Mouse (Mus musculus) cerebellum, adult 2 months (tissue): Measurements from ENCODE around the gene Lrrc1.

Source experiments
- CTCF ChIP-seq: fragments of 200-500 bp; IDR thresholded peaks from 2 replicates; pipeline ENCODE4 v1.5.1; 2011; ENCODE audit warnings: low read depth, mild to moderate bottlenecking, control low read depth, low read length, moderate library complexity, borderline replicate concordance; ENCODE audit not compliant: insufficient read depth
- POLR2A ChIP-seq: fragments of 200-500 bp; IDR thresholded peaks from 2 replicates; pipeline ENCODE4 v1.6.1; 2011; ENCODE audit warnings: low read length, control low read depth, borderline replicate concordance; ENCODE audit not compliant: insufficient read depth

DNA sequence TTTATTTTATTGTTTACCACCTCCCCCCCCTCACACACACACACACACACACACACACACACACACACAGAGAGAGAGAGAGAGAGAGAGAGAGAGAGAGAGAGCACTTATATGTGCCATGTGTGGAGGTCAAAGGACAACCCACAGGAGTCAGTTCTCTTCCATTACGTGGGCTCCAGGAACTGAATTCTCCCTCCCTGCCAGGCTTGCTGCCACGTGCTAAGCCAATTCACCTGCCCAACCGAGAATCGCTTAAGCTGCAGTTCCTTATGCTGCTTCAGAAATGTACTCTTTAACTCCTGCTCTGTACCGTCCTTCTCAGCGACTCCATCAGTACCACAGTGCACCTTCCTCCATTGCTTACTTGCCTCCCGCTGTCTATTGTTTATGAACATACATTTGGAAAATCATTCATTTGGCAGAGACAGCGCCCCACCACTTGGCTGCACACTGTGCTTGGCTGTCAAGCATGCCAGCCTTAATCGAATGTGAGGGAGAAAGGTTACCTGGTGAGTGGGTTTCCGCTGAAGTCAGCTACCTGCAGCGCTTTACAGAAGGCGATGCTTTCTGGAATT, 72.9 kb downstream of the Lrrc1 start:
- TF ChIP-seq CTCF (no peak), POLR2A (no peak)
